Mouse (Mus musculus) hindlimb bud, embryonic 11.5 days (tissue): ENCODE data around the gene Setd1b.

Experiments
- DNase-seq: peaks from one replicate; pipeline ENCODE4 v3.0.0-alpha.2; 2012; ENCODE audit warnings: low read depth, low spot score; ENCODE audit errors: extremely low spot score

The Setd1b gene

DNA sequence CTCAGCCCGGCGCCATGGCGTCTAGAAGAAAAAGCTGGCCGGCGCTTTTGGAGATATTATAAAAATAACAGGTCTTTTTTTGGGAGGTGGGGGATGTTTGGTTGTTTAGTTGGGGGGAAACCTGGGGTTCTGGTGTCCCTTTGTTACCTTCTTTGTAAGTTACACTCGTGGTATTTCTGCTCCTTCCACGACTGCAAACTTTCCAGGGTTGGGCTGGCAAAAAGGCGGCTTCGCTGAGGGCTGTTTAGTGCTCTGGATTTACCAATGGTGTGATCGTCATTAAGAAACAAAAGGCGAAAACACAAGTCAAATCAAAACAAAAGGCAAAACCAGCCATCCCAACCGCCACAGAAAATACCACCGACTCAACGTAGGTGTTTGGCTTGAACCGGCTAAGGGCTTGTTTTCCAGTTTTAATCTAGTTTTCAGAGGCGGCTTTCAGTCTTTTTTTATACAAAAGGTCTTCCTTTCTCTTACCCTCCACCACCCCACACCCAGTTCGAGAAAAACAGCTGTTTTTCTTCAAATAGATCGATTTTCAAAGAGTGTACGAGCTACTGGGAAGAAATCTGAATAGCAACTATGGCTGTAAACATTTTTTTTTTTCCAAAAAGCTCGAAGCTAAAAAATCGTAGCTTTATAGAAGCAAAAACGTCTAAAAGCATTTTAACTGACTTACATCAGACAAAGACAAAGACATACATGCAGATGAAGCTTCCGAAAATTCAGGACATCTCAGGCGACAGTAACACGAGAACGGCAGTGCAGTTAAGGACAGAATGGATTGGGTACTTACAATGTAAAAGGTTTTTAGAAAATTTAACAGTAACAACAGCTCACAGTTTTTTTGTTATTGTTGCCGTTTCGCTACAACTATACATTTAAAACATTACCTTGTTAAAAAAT, 2.0 kb upstream of the Setd1b start:
- DNase-seq, result no peak

- peak; percentile 86 for DNase-seq
These were observed 1.1 kb upstream of the Setd1b start for GRCm38 (mm10) chr5:123140694-123141554.

GRCm38 (mm10) chr5:123141555-123142160, 335 bp upstream of the Setd1b start:
- no peak for DNase-seq

DNA sequence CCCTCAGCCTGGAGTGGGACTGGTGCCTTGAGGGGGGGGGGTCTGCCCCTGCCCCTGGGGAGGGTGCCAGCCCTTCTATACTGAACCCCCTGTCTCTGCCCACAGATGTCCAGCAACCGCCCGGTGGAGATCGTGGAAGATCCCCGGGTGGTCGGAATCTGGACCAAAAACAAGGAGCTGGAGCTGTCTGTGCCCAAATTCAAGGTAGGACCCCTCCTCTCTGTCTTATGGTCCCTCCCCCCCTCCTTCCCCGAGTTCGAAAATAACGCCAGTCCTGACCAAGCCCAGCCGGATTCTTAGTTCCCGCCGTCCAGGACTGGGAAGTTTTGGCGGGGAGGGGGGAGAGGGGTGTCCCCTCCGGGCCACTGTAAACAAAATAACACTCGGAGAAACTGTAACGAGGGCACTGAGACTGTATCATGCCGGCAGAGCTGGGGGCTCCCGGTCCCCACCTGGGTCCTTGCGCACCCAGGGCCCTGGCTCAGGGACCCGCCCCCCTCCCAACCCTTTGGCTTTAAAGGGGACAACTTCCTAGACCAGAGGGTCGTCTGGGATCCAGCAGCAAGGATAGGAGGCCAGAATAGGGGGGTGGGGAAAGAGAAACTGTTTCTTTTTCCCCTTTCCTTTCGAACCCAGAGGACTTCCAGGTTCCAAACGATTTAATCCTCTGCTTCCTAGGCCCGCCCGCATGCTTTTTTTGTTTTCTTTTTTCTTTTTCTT, 1.4 kb downstream of the Setd1b start:
- DNase-seq, result no peak

- DNase-seq, result no peak
These were observed 2.2 kb downstream of the Setd1b start for GRCm38 (mm10) chr5:123143971-123144745.

- no peak for DNase-seq
These were observed 3.0 kb downstream of the Setd1b start for GRCm38 (mm10) chr5:123144746-123145590.

- no peak for DNase-seq
These were observed 4.4 kb downstream of the Setd1b start for GRCm38 (mm10) chr5:123146357-123146756.

DNA sequence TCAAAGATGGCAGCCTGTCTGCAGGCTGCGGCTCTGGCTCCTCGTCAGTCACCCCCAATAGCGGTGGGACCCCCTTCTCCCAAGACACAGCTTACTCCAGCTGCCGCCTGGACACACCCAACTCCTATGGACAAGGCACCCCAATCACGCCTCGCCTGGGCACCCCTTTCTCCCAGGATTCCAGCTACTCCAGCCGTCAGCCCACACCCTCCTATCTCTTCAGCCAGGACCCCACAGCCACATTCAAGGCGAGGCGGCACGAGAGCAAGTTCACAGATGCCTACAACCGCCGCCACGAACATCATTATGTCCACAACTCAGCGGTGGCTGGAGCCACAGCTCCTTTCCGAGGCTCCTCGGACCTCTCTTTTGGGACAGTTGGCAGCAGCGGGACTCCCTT, 5.6 kb downstream of the Setd1b start:
- no peak for DNase-seq

- no peak for DNase-seq
These were observed 6.2 kb downstream of the Setd1b start for GRCm38 (mm10) chr5:123148073-123148722.

DNA sequence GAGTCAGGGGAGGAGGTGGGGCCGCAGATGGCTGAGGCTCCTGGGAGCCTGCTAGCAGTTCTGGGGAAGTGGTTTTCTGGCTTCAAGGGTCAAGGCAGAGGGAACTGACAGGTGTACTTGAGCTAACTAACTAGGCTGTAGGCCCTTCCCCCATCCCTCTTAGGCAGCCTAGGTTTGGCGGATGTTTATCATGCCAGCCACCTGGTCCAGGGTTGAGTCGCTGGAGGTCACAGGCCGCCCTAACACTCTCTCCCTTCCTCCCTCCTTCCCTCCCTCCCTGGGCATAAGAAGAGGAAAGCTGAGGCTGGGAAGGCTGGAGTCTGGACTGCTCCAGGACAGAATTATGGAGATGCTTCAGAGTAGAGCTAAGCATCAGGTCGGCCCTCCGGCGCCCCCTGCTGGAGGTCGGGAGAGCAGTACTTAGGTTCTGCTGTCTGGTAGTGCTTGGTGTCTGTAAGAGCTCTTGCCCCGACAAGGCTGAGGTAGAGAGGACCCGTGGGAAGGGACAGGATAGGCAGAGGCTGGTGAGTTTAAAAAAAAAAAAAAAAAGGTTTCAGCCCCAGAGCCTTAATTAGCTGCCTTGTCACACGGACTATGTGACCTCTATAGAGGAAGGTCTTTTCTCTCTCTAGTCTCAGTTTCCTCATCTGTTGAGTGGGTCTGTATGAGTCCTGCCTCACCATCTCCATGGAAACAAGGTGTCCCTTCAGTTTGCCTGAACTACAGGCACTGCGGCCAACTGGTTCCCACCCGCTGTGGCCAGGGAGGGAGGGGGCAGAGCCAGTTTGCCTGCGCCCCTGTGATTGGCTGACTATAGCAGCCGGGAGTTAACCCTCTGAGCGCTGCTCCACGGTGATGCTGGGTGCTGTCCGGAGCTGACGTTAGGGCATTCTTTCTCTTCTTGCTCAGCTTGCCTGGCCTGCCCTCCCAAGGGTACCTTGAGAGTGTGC, 7.7 kb downstream of the Setd1b start:
- no peak for DNase-seq

DNA sequence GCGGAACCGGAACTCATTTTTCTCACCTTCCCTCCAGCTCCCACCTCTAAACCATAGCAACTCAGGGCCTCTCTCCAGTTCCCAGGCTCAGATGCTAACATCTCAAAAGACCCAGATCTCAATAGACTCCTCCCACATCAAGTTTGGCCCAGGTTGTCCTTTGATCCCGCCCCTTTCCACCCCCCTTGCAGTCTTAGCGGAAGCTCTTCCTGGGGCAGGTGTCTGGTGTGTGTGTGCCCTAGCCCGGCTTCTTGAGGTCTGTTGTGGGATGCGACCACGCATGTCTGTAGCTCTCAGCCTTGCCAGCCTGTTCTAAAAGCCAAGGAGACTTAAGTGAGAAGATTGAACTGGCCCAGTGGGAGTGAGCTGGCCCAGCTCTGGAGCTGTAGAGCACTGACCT, 8.6 kb downstream of the Setd1b start:
- no peak for DNase-seq

GRCm38 (mm10) chr5:123151077-123151476, 9.1 kb downstream of the Setd1b start:
- no peak for DNase-seq

DNA sequence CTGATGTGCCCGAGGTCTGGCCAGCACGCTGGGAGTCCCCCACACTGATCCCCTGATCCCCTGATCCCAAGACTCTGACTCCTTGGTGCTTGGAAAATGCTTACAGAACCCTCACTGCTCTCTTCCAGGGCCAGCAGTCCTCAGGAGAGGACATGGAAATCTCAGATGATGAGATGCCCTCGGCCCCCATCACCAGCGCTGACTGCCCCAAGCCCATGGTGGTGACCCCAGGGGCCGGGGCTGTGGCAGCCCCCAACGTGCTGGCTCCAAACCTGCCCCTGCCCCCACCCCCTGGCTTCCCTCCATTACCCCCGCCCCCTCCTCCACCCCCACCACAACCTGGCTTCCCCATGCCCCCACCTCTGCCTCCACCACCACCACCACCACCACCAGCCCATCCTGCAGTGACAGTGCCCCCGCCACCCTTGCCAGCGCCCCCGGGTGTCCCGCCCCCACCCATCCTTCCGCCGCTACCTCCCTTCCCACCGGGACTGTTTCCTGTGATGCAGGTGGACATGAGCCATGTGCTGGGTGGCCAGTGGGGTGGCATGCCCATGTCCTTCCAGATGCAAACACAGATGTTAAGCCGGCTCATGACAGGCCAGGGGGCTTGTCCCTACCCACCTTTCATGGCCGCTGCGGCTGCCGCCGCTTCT, 9.8 kb downstream of the Setd1b start:
- no peak for DNase-seq

DNA sequence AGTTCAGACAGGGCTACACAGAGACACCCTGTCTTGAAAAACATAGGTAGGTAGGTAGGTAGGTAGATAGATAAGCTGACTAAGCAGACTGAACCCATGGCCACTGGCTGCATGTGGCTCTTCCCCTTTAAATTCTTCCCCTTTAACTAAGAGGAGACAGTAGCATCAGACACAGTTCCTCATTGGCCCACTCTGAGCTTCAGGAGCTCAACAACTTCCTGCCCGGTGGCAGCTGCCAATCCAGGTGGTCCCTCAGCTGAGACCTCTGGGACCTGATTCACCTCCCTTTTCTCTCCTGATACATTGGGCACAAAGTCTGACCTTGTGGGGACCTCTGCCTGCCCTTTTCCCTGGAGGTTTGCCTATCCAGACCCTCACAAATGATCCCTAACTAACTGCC, 10.9 kb downstream of the Setd1b start:
- DNase-seq, result no peak

DNA sequence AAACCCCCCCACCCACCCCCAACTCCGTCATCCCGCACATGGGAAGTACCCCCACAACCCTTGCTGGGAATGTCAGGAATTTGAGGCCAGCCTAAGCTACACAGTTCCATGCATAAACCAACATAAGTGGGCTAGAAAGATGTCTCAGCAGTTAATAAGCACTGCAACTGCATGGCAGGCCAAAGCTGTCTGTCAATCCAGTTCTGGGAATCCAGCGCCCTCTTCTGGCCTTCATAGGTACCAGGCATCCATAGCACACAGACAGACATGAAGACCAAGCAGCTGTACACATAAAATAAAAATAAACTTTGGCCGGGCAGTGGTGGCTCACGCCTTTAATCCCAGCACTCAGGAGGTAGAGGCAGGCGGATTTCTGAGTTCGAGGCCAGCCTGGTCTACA, 13.4 kb downstream of the Setd1b start:
- DNase-seq, result no peak

- no peak for DNase-seq
These were observed 14.8 kb downstream of the Setd1b start for GRCm38 (mm10) chr5:123156763-123157162.

GRCm38 (mm10) chr5:123157972-123158371, 16.0 kb downstream of the Setd1b start:
- DNase-seq, result no peak
